Mouse (Mus musculus): ENCODE results near the gene Saa4.
"Not testable (repeated sequence)": the region's sequence is repeated elsewhere in the genome, so short reads cannot be mapped to it uniquely, and the experiment has no call there.

The Saa4 gene

DNA sequence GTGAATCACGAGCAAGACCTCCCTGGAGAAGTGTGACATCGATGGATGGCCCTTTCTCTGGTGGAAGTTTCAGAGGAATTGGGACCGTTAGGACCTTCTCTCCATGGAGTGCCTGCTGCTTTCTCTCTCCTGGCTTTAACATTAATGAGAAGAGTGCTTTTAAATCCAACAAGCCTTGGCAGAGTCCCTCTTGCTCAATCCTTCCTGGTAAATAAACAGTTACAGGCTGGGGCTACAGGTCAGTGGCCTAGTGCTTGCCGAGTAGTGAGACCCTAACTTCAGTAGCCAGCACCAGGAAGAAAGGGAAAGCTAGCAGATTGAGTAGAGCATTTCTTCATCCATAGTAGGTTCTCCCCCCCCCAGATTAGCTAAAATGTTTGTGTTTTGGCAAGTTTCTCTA, at the start of gene Saa4:
Gene Saa4, minus strand, starts transcription at position 146 of the 400 bp plus-strand sequence.
- no peak for DNase-seq

DNA sequence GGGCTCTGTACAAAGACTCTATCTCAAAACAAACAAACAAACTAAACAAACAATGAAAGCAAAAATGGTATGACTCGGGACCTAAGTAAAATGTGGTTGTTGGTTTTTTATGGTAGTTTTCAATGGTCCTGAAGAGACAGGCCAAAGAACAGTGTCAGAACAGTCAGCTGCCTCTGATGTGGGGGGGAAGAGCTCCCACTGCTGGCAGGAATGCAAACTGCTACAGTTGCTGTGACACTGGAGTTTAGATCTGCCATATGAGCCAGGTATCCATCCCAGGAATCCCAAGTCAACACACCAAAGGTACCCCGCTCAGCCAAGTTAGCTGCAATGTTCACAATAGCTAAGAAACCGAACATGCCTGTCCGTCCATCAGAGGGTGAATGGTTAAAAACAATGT, 38.3 kb upstream of the Saa4 start:
- peak; percentile 67 for DNase-seq

DNA sequence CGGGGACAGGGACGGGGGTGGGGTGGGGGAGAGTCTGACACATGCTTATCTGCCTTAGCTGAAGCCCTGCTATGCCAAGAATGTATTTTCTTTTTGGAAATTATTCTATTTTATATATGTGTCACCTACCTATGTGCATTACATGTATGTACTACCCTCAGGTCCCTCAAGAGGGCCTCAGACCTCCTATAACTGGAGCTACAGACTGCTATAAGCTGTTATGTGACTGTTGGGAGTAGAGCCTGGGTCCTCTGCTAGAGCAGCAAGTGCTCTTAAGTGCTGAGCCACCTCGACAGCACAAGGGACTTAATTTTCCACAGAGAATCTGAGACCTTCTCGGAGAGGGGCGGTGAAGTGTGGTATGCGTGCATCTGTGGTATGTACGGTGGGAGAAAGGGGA, 36.0 kb upstream of the Saa4 start:
- DNase-seq, result no peak

DNA sequence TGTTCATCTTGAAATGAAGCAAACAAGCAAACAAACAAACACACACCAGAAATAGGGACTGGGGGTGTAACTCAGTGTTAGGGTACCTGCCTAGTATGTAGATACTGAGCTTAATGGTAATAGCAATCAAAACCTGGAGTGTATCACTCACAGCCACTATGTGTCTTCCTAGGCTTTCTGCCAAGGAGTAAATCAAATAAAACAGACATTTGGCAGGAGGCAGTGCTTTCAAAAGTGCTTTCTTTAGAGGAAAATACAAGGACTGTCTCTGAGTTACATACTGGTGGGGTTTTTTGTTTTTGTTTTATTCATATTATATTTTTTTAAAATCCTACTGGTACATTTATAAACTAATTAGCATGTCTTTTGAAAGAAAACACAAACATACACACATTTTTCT, 35.0 kb upstream of the Saa4 start:
- DNase-seq, result no peak

DNA sequence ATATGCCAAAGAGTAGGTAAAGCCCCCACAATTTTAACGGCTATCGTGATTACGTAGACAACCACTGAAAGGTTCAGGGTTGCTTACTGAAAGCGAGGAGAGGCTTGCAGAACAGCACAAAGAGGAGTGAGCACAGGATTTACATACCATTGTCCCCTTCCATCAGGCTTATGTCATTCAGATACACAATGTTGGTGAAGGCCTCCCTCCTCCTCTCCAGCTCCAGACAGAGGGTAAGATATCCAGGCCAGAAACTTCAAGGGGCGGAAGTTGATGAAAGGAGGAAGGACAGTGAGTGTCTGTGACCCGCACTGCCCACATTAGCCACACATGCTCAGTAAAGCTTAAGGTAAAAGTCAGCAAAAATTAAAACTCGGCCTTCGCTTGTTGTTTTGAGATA, 32.3 kb upstream of the Saa4 start:
- no peak for DNase-seq

DNA sequence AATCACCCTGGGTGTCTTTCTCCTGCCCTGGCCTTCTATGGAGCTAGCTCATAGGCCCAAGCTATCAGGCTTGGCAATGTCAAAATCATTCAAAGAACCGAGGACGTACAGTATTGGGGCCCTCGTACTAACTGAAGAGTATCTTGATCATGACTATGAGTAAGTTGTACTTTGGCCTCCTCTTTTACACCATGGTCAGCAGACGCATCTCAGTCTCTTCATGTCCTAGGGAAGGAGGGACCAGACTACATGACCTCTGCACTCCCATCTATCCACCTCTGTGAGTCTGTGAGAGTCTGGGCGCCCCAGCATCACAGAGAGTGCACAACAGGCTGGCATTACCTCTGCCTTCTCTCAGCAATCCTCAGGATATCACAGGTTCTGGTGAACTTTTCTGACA, 30.2 kb upstream of the Saa4 start:
- no peak for DNase-seq

DNA sequence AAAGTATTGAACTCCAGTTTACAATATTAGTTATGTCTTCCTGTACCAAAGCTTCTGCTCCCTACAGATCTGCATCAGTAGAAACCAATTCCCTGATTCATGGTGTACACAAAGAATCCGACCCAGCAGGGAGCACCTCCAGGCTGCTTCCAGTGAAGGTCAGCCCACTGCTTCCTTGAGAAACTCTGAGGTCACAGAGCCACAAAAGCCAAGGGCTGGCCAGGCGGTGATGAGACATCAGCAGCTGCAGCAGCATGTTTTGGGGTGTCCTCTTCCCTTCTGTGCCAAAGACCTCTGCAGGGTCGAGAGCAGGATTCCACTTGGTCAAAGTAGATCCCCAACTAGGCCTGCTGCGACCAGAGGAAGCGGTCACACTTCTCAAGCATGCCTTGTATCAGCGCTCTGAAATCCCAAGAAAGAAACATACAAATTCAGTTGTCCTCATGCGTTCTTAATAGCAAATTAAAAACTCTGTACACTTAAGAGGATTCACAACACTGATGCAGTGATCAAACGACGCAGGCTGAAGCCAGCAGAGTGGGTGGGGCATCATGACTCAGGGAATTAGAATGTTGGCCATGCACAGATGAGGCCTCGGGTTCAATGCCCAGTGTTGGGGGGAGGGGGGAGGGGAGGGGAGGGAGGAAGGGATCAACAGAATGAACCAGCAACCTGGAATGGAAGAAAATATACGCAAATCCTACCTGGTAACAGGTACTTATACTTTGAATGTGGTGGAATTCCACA, 28.8 kb upstream of the Saa4 start:
- no peak for DNase-seq

DNA sequence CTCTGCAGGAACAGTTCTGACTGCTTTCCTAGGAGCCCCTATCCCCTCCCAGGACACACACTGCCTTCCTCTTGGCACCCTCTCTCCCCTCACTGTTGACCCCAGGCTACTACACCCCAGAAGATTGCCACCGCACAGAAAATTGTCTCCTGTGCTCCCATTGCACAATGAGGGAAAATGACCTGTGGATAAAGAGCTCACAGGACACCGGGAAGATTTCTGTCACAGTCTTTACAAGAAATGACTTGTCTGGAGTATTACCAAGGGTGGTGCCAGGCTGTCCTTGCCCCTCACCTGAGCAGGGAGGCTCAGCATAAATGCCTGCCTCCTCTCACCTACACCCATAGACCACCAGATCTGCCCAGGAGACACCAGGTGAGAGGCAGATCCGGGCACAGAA, 19.1 kb upstream of the Saa4 start, which contains the start of gene Saa2:
Gene Saa2, plus strand, starts transcription at position 301 of the 400 bp plus-strand sequence.
- DNase-seq, result no peak

DNA sequence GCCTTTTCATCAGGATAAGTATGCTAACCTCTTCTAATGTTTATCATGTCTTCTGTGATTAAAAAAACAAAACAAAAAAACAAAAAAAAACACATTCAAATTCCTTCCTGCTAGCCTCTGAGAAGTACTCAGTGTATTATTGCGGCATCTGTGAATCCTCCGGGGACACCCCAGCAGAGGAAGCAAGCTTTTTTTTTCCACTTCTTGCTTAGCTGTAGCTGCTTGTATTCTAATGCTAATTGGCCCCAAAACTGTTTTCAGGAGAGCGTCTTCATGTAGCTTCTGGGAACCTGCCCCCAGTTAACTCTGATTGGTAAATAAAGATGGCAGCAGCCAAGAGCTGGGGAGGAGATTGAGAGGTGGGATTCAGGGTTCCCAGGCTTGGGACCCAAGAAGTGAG, 16.1 kb upstream of the Saa4 start:
- no peak for DNase-seq

DNA sequence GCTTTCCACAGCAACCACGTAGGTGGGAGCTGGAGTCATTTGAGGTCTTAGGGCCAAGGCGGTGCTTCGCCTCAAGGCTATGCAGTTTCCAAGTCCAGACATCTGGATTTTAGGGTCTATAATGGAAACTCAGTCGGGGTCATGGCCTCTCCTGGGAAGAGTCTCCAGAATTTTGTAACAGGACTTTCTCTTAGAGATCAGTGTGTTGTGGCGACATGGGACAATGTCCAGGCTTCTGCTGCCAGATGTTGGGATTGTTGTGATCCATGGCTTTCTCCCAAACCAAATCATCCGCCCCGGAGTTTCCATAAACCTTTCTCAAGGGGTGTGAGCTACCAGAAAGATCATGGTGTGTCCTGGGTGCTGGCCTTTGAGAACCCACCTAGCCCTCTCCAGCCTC, 14.0 kb upstream of the Saa4 start:
- DNase-seq, result no peak

DNA sequence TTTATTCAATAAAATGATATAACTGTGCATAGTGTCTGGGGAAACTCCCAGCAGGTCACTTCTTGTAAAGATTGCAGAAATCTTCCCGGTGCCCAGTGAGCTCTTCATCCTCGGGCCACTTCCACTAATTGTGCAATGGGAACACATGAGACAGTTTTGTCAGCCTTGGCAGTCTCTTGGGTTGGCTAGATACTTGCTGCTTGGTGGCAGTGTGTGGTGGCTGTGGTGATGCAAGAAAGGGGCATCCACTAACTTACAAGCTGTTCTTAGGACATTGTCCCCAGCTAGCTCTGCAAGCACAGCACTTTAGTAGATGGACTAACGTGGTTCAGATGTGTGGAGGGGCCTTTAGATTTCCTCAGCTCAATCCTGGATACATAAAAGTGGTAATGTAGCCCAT, 13.4 kb upstream of the Saa4 start:
- no peak for DNase-seq

DNA sequence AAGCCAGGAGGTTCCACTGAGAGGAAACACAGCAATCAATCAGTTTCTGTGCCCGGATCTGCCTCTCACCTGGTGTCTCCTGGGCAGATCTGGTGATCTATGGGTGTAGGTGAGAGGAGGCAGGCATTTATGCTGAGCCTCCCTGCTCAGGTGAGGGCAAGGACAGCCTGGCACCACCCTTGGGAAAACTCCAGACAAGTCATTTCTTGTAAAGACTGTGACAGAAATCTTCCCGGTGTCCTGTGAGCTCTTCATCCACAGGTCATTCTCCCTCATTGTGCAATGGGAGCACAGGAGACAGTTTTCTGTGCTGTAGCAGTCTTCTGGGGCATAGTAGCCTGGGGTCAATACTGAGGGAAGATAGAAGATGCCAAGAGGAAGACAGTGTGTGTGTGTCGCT, 10.5 kb upstream of the Saa4 start, which contains the start of gene Saa1:
Gene Saa1, minus strand, starts transcription at position 101 of the 400 bp plus-strand sequence.
- not testable (repeated sequence) for DNase-seq

DNA sequence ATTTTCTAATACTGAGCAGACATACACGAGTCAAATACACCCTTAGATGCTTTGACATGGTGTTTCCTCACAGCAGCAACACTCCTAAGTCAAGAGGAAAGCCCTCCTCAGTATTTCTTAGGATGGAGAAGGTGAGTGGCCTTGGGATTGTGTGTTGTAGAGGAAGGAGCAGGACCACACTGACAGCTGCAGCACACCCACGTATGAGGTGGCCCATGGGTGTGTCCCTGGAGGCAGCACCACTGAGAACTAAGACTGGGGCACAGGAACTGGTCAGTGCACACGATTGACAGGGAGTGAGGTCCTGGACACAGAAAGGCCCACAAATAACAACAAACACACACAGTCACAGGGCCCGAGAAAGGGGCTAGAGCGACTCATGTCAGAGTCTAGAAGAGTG, 7.6 kb upstream of the Saa4 start:
- not testable (repeated sequence) for DNase-seq

DNA sequence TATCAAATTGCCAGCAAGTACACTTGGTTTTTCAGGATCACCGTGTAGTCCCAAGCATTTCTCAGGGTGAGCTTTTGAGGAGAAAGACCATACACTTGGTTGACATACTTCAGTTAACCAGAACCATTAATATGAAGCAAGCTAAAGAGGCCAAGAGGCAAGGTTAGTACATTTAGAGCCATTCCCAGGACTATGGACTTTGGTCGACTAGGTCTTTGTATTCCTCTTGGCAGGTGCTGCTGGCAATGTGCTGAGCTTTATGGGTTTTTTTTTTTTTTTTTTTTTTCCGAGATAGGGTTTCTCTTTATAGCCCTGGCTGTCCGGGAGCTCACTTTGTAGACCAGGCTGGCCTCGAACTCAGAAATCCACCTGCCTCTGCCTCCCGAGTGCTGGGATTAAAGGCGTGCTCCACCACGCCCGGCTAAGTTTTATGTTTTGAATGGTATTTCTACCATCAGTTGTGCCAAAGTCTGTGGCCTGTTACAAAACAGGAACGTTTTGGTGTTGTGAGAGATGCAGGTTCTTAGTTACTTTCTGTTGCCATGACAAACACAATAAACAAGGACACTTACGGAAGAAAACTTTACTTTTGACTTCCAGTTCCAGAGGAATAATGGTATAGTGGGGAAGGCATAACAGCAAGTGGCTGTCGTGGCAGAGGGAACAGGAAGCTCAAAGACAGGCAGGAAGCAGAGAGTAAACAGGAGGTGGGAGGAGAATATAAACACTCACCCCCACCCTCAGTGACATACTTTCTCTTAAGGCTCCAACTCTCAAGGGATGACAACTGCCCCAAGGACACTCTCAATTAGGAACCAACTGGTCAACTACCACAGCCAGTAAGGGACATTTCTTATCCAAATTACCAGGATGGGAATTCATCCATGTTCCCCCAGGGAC, 6.4 kb upstream of the Saa4 start:
- DNase-seq, result no peak

DNA sequence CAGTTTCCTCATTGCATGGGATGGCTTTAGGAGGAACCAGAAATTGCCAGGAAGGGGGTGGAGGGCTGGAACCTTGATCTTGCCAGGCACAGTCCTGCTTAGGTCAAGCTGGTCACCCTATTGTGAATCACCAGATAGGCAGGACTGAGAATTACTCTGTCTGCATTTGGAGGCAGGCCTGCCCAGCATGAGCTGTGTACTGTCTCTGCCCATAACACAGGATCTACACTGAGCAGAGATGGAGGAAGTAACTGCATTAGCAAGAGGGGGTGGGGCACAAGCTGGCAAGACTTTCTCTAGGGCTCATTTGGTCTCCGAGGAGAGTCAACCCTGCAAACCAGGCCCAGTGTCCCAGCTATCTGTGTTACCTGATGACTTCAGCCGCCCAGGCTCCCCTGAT, 2.6 kb upstream of the Saa4 start:
- no peak for DNase-seq

DNA sequence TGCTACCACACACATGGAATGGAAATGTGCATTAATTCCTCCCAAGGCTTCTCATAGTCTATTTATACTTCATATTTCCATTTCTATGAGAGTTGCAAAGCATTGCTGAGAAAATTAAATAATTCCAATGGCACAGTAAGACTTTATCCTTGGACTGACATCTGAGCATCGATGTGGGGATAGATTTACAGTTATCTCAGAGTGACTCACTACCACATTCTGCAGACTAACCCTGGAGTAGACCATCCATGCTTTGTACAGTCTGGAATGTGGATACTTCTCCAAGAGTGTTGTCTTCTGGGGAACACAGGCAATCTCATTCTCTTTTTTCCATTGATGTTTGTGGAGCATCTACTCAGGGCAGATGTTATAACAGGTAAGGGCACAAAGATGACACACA, 4.8 kb downstream of the Saa4 start:
- DNase-seq, result no peak

DNA sequence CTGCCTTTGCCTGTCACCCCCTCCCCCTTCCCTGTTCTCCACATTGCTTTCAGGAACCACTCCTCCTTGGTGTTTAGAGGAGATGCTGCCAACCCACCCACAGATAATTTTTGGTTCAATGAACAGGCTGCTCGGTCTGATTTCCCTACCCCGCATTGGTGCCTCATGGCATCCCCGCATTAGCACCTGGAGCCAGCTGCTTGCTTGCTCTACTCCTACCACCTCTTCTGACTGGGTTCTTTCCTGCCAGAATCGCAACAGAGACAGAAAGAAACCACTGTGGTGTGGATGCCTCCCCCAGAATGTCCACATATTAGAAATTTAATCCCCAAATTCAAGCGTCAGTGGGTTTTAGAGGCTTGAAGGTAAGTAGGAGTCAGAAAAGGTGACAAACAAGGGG, 8.0 kb downstream of the Saa4 start:
- DNase-seq, result no peak

DNA sequence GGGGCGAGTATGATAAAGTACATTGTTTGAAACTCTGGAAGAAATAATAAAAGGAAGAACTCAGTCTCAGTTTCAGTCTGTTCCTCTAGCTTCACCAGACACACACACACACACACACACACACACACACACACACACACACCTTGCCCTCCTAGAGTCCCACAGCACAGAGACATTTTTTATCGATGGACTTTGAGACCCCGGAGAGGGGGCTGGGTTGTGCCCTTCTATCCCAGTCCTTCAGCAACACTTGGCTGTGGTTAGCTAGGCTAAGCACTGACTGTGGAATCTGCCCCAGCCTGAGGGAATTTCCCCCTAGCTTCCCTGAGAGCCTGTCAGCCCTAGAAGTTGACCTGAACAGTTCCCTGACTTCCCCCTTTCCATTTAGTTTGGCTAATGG, 8.6 kb downstream of the Saa4 start:
- DNase-seq, result no peak

DNA sequence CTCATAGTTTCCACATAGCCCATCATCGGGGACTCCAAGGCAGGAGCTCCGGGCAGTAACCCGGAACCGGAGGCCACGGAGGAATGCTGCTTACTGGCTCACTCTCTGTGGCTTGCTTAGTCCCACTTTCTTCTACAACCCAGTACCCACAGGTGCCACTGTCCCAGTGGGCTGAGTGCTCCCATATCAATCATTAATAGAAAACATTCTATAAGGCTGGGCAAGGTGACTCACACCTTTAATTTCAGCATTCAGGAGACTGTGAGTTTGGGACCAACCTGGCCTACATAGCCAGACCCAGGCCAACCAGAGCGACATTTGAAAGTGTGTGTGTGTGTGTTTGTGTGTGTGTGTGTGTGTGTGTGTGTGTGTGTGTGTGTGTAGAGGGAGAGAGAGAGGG, 9.0 kb downstream of the Saa4 start:
- no peak for DNase-seq

DNA sequence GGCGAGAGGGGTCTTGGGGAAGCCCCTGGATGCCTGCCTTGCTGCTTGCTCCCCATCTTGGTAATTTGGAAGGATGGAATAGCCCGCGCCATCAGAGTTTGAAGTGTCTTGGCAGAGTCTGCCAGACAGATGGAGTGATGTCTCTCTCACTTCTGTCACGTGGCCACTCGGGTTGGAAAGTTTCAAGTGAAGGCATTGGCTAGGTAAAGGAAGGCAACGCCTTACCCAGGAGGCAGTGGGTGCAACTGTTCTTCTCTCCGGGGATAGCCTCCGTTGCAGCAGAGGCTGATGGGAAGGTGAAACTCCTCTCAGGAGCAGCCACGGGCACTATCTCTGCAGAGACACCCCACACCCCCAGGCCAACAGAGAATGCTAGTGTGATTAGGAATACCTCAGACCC, 11.9 kb downstream of the Saa4 start:
- peak; percentile 66 for DNase-seq

DNA sequence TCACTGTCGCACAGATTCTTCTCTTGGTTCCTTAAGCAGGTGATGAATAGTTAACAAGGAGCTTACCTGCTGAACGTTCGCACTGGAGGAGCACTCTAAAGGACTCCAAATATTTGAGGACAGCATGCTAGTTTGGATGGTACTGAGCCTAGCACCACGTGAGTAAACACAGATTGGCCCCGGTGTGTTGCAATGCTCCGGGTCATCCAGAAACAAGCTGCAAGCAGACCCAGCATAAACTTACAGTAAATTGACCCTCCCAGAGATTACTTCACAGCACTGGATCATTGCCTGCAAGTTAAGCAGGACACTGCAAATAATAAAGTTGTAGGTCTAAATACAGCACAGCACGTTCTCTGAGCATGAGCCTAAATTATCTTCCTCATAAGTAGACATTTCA, 12.9 kb downstream of the Saa4 start:
- DNase-seq, result peak; percentile 59

DNA sequence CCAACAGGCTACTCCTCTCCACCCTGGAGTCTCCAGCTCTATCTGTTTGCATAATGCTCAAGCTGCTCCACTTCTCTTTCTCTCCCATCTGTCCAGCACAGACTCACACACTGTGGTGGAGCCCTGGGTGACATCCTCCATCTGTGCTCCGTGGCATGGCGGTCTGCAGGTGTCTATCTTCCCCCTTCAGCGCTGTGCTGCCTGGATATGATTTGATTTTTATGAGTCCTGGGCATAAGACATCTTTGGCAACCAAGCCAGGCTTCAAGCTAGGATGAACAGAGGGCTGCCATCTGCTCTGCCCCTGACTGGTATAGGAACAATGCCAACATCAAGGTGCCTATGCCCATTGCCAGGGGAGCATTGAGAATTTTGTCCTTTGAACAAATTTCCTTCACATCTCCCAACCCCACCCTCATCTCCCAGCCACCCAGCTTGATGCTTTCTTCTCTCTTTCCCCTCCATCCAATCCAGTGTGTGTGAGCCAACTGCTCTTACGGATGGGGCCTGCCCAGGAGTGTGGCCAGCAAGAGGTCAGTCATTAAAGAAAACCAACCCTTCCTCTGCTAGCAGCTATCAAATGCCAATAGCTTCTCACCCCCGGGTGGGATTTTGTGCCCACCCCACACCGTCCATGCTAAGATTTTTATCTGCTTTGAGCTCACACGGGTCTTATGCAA, 13.7 kb downstream of the Saa4 start:
- peak; percentile 96 for DNase-seq

DNA sequence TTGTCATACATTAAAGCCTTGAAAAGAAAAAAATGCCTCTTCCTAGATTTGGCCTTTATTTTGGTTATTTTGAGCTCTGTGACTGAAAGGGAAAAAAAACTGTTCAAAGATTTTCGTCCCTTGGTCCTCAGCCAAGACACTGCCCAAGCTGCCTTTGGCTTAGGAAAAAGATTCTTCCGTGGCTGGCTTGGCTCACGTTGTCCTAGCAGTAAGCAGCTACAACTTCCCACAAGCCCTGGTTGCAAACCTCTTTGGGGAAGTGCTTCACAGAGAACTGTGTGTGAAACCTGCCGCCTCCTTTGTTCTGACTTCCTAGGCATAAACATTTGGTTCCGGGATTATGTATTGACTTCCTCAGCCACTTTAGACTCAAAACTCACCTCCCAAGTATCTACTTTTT, 15.5 kb downstream of the Saa4 start:
- DNase-seq, result peak; percentile 61

DNA sequence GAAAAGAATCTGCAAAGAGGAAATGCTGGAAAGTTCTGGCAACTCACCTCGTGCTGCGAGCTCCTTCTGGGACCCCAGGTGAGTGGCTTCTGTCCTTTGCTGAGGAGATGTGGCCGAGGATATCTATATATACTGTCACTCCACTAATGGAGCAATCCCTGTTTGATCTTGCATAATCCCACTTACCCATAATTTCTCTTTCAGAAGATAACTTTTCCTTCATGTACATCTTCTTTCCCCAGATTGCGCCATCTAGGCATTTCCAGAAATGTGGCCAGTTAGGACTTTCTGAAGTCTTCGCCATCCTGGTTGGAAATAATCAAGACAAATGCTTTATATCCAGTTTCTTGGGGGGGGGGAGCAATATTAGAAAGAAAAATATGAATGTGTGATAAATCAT, 16.8 kb downstream of the Saa4 start, which contains the start of gene Saa3:
Gene Saa3, minus strand, starts transcription at position 101 of the 400 bp plus-strand sequence.
- no peak for DNase-seq

Measured in cerebellum, adult 9-11 months (tissue).